Mouse (Mus musculus) adipocyte (in vitro differentiated cells): ENCODE results near the gene Alkbh6.

Experiments
- DNase-seq: peaks from one replicate; pipeline ENCODE4 v3.0.0-alpha.2; 2016; ENCODE audit warnings: low spot score

The Alkbh6 gene

DNA sequence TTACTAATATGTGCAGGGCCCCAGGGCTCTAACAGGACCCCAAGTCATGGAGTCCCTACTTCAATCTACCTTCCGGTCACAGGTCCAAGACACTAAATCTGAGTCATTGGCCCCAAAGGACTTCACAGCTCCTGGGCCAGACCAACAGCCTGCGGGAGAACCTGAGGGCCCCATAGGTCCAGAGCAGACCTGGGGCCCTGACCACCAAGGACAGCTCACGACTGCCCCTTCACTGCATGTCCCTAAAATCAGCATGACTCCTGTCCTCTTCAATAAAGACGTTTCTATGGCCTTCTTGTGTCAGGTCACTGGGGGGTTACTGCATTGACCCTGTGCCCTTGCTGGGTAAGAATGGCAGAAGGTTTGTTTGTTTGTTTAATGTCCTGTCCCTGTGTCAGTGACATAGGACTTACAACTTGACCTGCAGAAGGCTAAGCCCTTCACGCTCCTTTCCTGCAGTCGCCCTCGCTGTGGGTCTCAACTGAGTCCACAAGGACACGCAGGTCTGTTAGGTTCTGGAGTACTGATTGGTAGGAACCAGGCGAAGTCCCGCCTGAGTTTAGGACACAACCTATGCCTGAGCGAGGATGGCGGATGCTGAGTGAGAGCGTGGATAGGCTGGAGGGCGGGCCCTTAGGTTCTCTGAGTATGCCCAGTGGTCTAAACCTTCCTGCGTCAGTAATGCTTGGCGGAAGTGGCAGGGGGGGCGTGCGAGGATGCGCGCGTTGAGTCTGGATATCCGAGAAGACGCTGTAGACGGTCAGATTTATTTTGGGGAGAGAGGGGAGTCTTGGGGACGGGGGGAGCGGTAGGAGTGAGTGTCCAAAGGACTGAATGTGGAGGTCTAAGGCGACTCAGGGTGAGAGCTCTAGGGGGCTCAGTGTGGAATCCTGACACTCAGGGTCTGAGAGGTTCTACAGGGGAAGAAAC, at the start of gene Alkbh6:
Gene Alkbh6 (plus strand): TSS at position 642 of the 930 bp plus-strand sequence.
- peak; percentile 93 for DNase-seq

DNA sequence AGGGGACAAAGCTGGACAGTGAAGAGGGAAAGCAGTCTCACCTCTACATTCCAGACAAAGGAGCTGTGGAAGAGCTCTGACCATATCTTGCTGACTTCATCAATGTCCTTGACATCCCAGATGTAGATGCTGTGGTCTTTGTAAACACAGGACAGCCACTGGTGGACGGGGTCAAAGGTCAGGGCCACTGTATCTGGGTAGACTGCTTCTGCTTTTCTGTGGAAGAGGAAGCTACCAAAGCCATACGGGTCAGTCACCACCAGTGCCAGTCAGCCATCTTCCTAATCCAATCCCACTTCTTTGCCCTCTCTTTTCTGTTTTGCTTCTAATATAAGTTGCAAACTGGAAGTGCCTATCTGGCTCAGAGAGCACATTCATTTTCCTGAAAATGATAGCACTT, 43.5 kb upstream of the Alkbh6 start:
- no peak for DNase-seq

DNA sequence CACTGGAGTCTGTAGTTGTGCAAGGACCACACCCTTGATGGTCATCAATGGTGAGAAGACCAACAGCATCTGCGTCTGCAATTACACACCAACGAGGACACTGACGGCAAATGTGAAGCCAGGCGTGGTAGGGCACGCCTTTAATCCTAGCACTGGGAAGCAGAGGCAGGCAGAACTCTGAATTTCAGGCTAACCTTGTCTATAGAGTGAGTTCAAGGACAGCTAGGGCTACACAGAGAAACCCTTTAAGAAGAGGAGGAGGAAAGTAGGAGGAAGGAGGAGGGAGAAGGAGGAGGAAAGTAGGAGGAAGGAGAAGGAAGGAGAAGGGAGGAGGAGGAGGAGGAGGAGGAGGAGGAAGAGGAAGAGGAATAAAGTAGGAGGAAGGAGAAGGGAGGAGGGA, 43.0 kb upstream of the Alkbh6 start:
- DNase-seq = no peak

DNA sequence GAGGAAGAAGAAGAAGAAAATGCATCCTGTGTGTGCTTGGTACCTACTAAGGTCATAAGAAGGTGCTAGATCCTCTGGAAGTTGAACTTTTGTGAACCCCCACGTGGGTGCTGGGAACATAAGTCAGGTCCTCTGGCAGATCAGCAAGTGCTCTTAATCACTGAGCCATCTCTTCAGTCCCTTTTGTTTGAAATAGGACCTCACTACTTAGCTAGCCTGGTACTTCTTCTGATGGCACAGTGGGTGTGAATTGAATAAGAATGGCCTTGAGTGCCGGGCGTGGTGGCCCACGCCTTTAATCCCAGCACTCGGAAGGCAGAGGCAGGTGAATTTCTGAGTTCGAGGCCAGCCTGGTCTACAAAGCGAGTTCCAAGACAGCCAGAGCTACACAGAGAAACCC, 42.6 kb upstream of the Alkbh6 start:
- DNase-seq = no peak

DNA sequence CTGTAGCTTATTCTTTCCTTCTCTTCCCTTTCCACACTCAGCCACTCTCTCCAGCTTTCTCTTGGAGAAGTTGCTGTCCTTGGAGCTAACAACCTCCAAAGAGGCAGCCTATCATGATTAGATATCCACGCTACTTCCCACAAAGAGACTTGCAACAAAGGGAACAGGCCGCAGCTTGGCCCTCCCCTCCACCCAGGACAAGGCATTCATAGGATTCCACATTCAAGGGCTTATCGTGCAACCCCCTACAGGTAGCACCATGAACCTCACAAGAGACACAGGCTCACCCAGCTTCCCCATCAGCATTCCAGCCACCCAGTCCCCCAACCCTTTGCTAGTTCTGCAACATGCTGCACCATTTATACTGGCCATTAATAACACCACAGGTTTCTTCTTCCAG, 41.7 kb upstream of the Alkbh6 start:
- DNase-seq = no peak

DNA sequence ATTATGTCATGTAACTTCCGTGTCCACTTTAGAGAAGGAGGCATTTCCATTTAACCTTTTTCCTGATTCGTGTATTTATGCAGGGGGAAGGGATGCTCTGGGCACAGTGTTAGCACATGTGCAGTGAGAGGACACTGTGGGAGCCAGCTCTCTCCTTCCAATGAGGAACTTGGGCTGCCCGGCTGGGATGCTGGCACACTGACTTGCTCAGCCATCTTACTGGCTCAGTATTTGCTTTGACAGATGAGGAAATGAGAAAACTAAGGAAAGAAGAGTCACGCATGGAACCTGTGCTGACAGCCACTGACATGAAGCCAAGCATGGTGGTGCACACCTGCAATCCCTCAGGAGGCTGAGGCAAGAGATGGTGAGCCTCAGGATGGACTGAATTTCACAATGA, 38.9 kb upstream of the Alkbh6 start:
- no peak for DNase-seq

DNA sequence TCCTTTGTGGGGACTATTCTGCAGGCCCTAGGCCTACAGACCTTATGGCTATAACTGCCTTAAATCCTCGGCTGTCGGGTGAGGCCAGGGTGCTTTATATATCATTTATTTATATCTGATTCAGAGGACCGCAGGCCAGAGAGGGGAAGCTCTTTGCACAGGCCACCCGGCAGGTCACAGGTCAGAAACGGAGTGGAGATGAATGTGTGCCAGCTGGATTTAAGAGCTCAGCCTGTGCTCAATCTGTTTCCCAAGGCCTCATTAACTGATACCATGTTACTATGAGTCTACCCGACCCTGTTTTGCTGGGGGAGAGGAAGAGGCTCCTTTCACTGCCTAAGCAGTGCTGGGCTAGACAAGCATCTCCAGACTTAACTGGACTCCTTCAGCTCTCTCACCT, 34.1 kb upstream of the Alkbh6 start:
- DNase-seq = no peak

DNA sequence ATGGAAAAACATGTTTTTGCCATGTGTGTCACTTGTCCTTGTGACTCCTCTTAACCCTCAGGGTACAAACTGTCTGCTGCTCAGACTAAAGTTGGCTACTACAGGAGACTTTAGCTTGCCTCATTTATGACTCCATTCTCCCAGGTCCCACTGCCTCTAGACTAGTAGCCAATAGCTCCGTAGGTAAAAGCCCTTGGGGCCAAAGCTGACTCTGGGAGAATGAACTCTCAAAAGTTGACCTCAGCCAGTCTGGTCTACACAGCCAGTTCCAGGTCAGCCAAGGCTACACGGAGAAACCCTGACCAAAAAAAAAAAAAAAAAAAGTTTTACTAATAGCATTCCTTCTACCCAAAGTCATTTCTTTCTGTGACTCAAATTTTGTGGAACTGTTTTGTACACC, 29.6 kb upstream of the Alkbh6 start:
- DNase-seq = peak; percentile 51

DNA sequence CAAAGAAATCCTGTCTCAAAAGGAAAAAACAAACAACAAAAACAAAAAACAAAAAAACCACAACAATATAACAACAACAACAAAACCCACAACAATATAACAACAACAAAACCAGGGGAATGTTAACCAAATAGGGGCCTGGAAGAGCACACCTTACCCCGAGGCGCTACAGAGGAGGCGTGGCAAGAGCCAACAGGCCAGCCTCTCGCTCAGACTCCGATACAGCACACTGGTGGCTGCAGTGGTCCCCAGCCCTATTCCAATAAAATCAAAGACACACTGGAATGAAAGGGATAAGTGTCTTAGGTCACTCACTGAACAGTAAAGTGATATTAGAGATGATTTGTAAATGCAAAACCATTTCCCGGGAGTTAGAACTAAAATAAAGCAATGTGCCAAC, 29.0 kb upstream of the Alkbh6 start:
- no peak for DNase-seq

DNA sequence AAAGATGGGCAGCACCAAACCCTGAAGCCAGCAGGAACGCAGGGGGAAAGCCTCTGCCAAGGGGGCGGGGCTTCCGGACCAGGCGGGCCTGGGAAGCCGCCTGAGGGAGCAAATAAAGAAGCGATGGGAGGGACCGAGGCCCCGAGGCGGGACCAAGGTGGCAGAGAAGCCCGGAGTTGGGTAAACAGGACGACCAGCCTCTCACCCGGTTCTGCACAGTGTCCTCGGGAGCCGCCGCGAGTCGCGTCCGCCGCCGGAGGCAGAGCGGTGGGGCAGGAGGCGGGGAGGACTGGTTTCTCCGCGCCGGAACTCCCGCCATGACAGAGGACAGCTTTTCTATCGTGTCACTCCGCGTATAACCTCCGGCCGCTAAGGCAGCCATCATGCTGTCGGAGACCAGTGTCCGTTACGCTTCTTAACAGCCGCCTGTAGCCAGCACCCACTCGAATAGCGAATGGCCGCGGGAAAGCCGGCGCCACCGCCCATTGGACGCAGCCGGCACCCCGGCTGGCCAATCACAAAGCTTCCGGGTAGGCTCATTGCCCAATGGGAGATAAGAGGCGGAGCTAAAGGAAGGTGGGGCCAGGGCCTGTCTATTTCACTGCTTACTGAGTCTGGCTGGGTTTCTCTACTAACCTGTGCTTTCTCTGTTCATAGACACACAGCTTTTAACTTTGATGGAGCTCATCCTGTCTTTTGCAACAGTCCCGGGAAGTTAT, 28.4 kb upstream of the Alkbh6 start, which contains the start of the genes Thap8 and Wdr62:
Gene Thap8 (plus strand): TSS at position 144 of the 719 bp plus-strand sequence.
Gene Wdr62 (minus strand): TSS at position 469 of the 719 bp plus-strand sequence.
- peak; percentile 95 for DNase-seq

DNA sequence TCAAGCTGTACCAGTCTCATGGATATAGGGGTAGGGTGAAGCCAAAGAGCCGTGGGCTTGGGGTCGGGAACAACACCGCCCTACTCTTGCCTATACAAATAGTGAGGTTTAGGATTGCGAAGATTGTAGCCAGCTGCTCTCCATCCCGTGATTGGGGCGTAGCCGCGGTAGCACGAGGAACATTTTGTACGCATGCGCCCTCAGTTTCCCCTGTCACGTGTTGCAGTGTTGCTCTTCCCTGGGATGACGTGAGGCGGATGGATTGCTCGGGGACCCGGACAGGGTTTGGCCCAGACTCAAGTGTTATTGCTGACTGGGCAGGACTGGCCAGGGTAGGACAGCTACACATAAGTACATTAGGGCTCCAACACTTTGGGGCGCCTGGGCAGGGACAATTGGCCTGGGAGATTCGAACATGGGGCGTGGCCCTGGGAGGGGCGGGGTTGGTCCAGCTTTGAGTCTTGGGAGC, 27.8 kb upstream of the Alkbh6 start:
- DNase-seq = peak; percentile 96

DNA sequence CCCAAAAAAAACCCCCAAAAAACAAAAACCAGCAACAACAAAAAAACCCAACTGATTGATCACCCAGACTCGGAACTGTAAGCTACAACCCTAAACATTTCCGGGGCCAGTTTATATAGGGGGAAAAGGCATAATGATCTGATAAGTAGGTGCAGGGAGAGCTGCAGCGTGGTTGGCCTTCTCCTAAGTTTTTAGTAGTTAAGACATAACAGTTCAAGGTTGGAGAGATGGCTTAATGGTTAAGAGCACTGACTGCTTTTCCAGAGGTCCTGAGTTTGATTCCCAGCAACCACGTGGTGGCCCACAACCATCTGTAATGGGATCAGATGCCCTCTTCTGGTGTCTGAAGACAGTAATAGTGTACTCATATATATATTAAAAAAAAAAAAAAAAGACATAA, 27.0 kb upstream of the Alkbh6 start:
- no peak for DNase-seq

DNA sequence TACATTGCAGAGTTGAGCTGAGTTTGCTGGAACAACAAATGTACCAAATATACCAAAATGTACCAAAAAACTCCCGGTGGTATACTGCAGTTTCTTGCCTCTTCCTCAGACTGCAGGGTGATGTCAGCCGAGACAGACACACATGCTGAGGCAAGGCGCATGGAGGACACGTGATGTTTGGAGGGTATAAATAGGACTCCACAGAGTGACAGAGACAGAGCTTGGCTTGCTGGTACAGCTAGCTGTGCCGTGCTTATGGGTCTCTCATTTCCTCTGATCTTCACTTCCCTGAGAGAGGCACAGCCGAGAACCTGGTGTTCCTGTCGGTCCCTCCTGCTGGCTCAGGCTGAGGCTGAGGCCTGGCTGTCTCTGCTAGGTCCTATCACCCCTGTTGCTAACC, 25.8 kb upstream of the Alkbh6 start:
- DNase-seq = no peak

DNA sequence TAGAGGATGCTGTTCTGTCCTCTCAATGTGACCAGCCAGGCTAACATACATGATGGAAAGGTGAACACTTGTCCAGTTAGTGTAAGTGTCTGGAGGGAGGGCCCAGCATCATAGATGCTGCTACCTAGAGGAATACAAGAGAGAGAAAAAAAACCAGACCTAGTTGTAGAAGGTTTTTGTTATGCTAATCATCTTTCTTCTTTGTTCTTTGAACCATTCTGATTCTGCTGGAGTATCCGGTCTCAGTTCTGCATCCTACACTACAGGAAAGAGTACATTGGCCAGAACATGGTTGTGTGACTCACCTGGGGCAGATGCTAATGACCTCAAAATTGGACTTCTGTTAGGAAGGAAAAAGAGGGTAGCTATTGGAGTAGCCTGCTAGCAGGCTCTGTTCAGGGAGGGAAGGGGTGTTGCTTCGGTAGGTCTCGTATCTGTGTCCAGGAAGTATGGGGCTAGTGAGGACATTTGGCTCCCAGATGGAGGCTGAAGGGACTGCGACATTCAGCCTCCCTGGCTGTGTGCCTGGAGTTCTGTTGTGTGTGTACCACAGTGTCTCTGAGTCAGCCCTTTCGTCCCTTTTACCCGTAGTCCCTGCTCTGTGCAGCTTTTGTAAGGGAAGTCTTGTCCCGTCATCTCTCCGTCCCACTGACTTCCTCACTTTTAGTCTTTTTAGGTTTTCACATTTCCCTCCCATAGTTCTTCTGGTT, 21.7 kb upstream of the Alkbh6 start:
- peak; percentile 92 for DNase-seq

DNA sequence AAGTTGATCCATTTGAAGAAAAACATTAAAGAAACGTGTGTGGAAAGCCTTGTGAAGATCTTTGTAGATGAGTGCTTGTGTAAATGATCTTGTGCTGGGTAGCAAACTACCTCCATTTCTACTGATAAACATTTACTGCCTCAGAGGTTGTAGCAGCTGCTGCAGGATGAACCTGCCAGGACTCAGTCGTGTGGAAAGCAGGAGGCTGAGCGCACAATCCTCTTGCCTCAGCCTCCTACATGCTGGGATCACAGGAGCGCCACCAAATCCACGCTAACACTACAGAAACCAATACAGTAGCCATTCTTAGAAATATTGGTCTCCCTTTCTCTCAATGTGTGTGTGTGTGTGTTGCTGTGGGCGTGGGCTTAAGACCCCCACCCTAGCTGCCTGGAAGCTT, 20.5 kb upstream of the Alkbh6 start:
- DNase-seq = no peak

DNA sequence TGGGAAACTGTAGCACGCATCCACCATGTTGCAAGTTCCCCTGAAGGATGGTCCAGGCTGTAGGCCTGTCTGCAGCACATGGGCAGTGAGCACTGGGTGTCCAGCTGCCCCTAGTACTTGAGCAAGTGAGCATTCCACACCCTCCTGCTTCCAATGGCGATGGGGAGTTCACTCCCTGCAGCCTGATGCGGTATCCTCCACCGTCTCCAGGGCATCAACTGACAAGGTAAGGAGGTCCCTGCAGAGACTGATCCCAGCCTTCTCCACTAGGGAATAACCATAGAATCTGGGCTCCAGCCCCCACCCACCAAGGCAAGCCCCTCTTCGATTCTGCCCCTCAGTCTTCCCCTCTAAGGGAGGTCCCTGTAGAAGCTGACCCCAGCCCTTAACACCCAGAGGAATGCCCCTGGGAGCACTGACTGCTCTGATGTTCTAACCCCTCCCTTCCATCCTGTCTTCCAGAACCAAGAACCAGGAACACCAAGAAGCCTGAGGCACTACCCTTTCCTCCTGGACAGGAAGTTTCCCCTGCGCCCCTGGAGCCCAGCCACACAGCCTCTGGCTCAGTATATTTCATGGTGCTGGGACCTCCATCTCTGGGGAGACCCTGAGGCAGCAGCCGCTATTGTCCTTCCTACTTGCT, 19.3 kb upstream of the Alkbh6 start:
- DNase-seq = no peak

DNA sequence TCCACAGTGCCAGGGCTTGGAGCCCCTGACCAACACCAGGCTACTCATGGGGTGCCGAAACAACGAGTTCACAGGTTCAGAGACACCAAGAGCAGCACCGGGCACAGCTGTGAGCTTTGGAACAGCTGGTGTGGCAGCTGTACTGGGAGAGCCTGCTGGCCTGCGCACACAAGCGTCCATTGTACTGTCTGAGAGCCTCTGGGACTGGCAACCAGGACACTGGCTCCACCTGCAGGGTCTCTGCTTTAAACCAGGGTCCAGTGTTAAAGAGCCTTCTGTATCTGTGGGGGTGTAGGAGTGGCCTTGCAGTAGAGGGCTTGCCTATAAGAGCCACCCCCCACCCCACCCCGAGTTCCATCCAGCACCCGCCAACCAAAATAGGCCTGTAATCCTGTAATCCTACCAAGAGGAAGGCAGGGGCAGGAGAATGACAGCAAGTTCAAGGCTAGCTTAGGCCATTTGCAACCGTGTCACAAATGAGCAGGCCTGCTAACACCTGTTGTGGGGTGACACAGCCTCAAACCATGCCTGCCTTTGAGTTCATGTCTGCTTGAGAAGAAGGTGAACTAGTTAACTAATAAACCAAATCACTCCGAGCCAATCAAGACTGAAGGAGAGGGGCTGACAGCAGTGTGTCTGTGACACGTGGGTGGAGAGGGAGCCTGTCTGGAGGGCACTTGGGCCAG, 18.7 kb upstream of the Alkbh6 start:
- no peak for DNase-seq

DNA sequence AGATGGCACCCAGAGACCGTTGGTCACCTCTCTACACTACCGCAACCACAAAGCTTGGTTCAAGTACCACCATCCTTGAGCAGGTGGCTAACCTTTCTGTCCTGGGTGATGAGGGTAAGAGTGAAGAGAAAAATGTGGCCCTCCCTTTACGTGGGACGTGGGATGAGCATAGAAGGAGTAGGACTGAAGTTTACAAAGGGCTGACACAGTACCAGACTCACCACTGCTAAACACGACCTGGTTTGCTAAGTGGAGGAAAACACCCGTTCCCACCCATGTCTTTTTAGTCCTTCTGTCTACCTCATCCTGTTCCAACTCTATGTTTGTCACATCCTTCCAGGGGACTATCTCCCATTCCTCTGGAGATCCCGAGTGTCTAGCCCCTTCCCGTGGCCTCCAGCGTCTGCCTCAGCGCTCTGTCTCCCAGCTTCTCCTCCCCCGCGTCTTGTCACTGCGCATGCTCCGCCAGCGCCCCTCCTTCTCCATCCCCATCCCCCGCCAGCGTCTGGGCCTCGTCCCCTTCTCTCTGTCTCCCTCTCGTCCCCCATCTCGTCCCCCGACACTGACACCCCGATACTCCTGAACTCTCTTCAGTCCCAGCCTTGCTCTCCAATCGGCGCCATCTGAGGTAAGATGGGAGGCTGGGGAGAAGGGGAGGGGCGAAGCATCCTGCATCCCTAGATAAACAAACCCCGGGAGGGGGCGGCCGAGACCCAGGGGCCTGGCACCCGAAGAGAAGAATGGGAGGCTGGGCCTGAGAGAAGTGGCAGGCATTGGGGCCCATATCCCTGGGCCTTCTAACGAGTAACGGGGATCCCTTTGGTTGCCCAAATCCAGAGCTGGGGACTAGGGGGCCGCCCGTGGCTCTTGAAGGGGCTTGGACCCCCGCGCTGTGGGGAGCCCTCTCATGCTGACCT, 17.0 kb upstream of the Alkbh6 start, which contains the start of gene Clip3:
Gene Clip3 (plus strand): TSS at position 514 of the 917 bp plus-strand sequence.
- DNase-seq = peak; percentile 63

DNA sequence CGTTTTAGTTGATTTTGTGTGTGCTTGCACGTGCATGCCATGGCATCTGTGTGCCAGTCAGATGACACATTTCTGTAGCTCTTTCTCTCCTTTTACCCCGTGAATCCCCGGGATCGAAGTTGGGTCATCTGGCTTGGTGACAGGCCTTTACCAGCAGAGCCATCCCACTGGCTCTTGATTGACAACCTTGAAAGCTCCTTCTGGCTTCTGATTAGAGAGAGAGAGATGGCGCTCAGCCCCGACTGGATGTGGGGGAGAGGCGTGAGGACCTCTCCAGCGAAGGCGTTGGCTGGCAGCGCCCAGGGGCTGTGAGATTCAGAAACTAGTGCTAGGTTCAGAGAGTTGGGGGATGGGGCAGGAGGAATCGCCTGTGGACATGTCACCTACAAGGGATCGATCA, 14.7 kb upstream of the Alkbh6 start:
- peak; percentile 87 for DNase-seq

DNA sequence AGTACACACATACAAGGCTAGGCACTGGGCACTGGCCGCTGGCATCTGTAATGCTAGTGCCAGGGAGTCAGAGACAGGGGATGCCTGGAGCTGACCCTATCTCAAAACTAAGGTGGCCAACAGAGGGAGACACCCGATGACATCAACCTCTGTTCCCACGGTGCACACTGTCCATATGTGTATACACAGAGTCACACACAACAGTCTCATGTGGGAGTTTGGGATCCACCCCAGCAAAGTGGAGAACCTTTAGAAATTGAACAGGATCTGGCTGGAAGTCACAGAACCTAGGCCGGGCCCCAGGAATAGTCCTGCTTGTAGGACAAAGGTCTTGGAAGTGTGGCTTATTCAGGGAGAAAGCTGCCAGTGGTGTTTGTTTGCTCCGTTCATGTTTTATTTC, 14.2 kb upstream of the Alkbh6 start:
- peak; percentile 62 for DNase-seq
